Mouse (Mus musculus) inflammation-experienced regulatory T-cells, adult 16 weeks (primary cell): Measurements from ENCODE around the gene Myl7. TPM values are rescaled to one million over a fixed set of nuclear protein-coding genes. Genes with fewer than 3 reads are reported as not detected.

Source experiments
- polyA plus RNA-seq: library from polyadenylated mRNA; unstranded; fragments of 100-300 nt; shearing (Covaris generic); gene quantifications from one replicate; pipeline ENCODE4 v1.2.1, GENCODE M21; 2017

Myl7 gene
- not detected for polyA plus RNA-seq

GRCm38 (mm10) chr11:5898531-5898930 is at the start of gene Myl7:
Gene Myl7, minus strand, starts transcription at chr11:5898782.

GRCm38 (mm10) chr11:5877921-5878526 is 20.6 kb downstream of the Myl7 start, which contains the start of gene Pold2:
Gene Pold2, minus strand, starts transcription at chr11:5878292.

GRCm38 (mm10) chr11:5861678-5862393 is 36.7 kb downstream of the Myl7 start, which contains the start of gene Aebp1:
Gene Aebp1, plus strand, starts transcription at chr11:5861947.

Other genes starting within 250 kb of the Myl7 start
- gene Mrps24, start 183.1 kb downstream of the Myl7 start, polyA plus RNA-seq = 43.5 TPM
- 40.8 TPM for gene Urgcp, start 136.4 kb downstream of the Myl7 start, polyA plus RNA-seq
- gene Dbnl, start 110.3 kb downstream of the Myl7 start, polyA plus RNA-seq = 306 TPM
- gene Pgam2, start 95.0 kb downstream of the Myl7 start, polyA plus RNA-seq = 5.1 TPM
- 42.5 TPM for gene Polm, start 60.8 kb downstream of the Myl7 start, polyA plus RNA-seq
- 1.1 TPM for gene Aebp1, start 36.8 kb downstream of the Myl7 start, polyA plus RNA-seq
- 90.3 TPM for gene Pold2, start 20.5 kb downstream of the Myl7 start, polyA plus RNA-seq
- gene Gck, start 51.3 kb upstream of the Myl7 start, polyA plus RNA-seq = not detected
- gene Ykt6, start 56.9 kb upstream of the Myl7 start, polyA plus RNA-seq = 65.3 TPM
- gene Camk2b, start 167.6 kb upstream of the Myl7 start, polyA plus RNA-seq = 19.5 TPM